Mouse (Mus musculus): ENCODE measurements at regions not wholly inside any gene's neighbourhood (a gene's known extent, or its start where the extent isn't known, plus 50 kb on each side); places are given as distances from the start of the nearest gene placed in this dataset.

- 94% methylated on average over 6 of the region's 6 CpGs for WGBS
- Histone ChIP-seq H3K4me3 (replicated peaks) (no peak overlapping the region), H3K9me3 (replicated peaks) (no peaks in the 10 kb centered on the region), H3K4me1 (no peaks in the 10 kb centered on the region), H3K36me3 (no peaks in the 10 kb centered on the region), H3K27me3 (replicated peaks) (no peaks in the 10 kb centered on the region), H3K4me2 (no peak overlapping the region), H3K9ac (replicated peaks) (no peak overlapping the region), H3K27ac (replicated peaks) (no peak overlapping the region)
- no peak for ATAC-seq (ENCODE audit: low FRiP score)
These were observed 60.0 kb upstream of the Msi2 start for GRCm38 (mm10) chr11:88778326-88778725.

- H3K36me3 ChIP-seq = no peaks in the 10 kb centered on the region
- no peaks in the 10 kb centered on the region for H3K4me1 ChIP-seq
- H3K4me2 ChIP-seq = no peak overlapping the region
- no peak overlapping the region for H3K4me3 ChIP-seq (replicated peaks)
- ATAC-seq (ENCODE audit: low FRiP score) = no peak
- H3K9me3 ChIP-seq (replicated peaks) = no peaks in the 10 kb centered on the region
- H3K27ac ChIP-seq (replicated peaks) = 0 out of 2 replicates have a peak overlapping the region, but pooled peaks have one; percentile 13
- no peaks in the 10 kb centered on the region for H3K27me3 ChIP-seq (replicated peaks)
- WGBS = 8% methylated on average over 4 of the region's 4 CpGs
- H3K9ac ChIP-seq (replicated peaks) = no peak overlapping the region
These were observed 56.2 kb upstream of the Msi2 start for GRCm38 (mm10) chr11:88774401-88774931.

- Histone ChIP-seq H3K9me3 (replicated peaks) (no peaks in the 10 kb centered on the region), H3K27ac (replicated peaks) (no peak overlapping the region), H3K4me2 (no peak overlapping the region), H3K36me3 (no peaks in the 10 kb centered on the region), H3K4me3 (replicated peaks) (no peak overlapping the region), H3K9ac (replicated peaks) (no peak overlapping the region), H3K4me1 (no peaks in the 10 kb centered on the region), H3K27me3 (replicated peaks) (no peaks in the 10 kb centered on the region)
- WGBS = 38% methylated on average over 6 of the region's 6 CpGs
- ATAC-seq (ENCODE audit: low FRiP score) = no peak
These were observed 55.6 kb upstream of the Msi2 start for GRCm38 (mm10) chr11:88773961-88774360.

- WGBS = 76% methylated on average over 7 of the region's 7 CpGs
- H3K4me3 ChIP-seq (replicated peaks) = no peak overlapping the region
- H3K27me3 ChIP-seq (replicated peaks) = no peaks in the 10 kb centered on the region
These were observed 52.1 kb upstream of the Msi2 start for GRCm38 (mm10) chr11:88770405-88770804.

More at GRCm38 (mm10) chr11:88770405-88770804, 52.1 kb upstream of the Msi2 start:
- Histone ChIP-seq H3K4me1 (peaks cover 5% of the 10 kb centered on the region; the same call in 1 of the 2 replicates), H3K9ac (replicated peaks) (no peak overlapping the region), H3K27ac (replicated peaks) (no peak overlapping the region), H3K9me3 (replicated peaks) (no peaks in the 10 kb centered on the region), H3K36me3 (no peaks in the 10 kb centered on the region), H3K4me2 (no peak overlapping the region)
- ATAC-seq (ENCODE audit: low FRiP score) = no peak
